Mouse (Mus musculus) spleen, adult 2 months (tissue): ENCODE data around the gene Zzef1.

ENCODE experiments used
- CTCF ChIP-seq: fragments of 200-500 bp; IDR thresholded peaks from 2 replicates; pipeline ENCODE4 v1.5.1; 2011; ENCODE audit warnings: mild to moderate bottlenecking, inconsistent platforms; ENCODE audit not compliant: insufficient read depth, insufficient read length, insufficient replicate concordance; ENCODE audit errors: extremely low read depth
- POLR2A ChIP-seq: fragments of 200-500 bp; IDR thresholded peaks from 2 replicates; pipeline ENCODE4 v1.6.1; 2011; ENCODE audit warnings: low read depth, low read length, inconsistent platforms

GRCm38 (mm10) chr11:72764270-72764669 is 31.8 kb upstream of the Zzef1 start:
- no peak for TF ChIP-seq POLR2A
- no peak for TF ChIP-seq CTCF
